Mouse (Mus musculus) telencephalon, adult 2 months (tissue): ENCODE data around the gene Tmem236.
"Not testable (repeated sequence)": the region's sequence is repeated elsewhere in the genome, so short reads cannot be mapped to it uniquely, and the experiment has no call there.

ENCODE experiments used
- DNase-seq: peaks from one replicate; pipeline ENCODE4 v3.0.0-alpha.2; 2011; ENCODE audit warnings: low read depth, low spot score

Gene Tmem236

GRCm38 (mm10) chr2:14192046-14192445 lies 17.7 kb downstream of the Tmem236 start:
- no peak for DNase-seq

GRCm38 (mm10) chr2:14198325-14198903 lies 24.1 kb downstream of the Tmem236 start:
- not testable (repeated sequence) for DNase-seq

GRCm38 (mm10) chr2:14199621-14200020 lies 25.3 kb downstream of the Tmem236 start:
- DNase-seq, result no peak

GRCm38 (mm10) chr2:14200879-14201445 lies 26.6 kb downstream of the Tmem236 start:
- not testable (repeated sequence) for DNase-seq

GRCm38 (mm10) chr2:14204308-14204707 lies 30.0 kb downstream of the Tmem236 start:
- no peak for DNase-seq

GRCm38 (mm10) chr2:14206798-14207197 lies 32.5 kb downstream of the Tmem236 start:
- no peak for DNase-seq

GRCm38 (mm10) chr2:14210731-14211130 lies 36.4 kb downstream of the Tmem236 start:
- DNase-seq, result no peak

- no peak for DNase-seq
Measured at GRCm38 (mm10) chr2:14211606-14212005, 37.3 kb downstream of the Tmem236 start.

- DNase-seq, result no peak
Measured at GRCm38 (mm10) chr2:14214764-14215163, 40.4 kb downstream of the Tmem236 start.

- no peak for DNase-seq
Measured at GRCm38 (mm10) chr2:14216653-14217052, 42.3 kb downstream of the Tmem236 start.

- DNase-seq, result no peak
Measured at GRCm38 (mm10) chr2:14218126-14218525, 43.8 kb downstream of the Tmem236 start.

GRCm38 (mm10) chr2:14224387-14224786 lies 50.1 kb downstream of the Tmem236 start:
- no peak for DNase-seq

GRCm38 (mm10) chr2:14228495-14228894 lies 54.2 kb downstream of the Tmem236 start:
- DNase-seq, result no peak

GRCm38 (mm10) chr2:14229149-14229548 lies 54.8 kb downstream of the Tmem236 start, which contains the start of gene Mrc1:
Gene Mrc1, plus strand, starts transcription at chr2:14229392.
- no peak for DNase-seq

GRCm38 (mm10) chr2:14229979-14230378 lies 55.7 kb downstream of the Tmem236 start:
- DNase-seq, result no peak

GRCm38 (mm10) chr2:14232897-14233296 lies 58.6 kb downstream of the Tmem236 start:
- DNase-seq, result no peak

GRCm38 (mm10) chr2:14233983-14234382 lies 59.7 kb downstream of the Tmem236 start:
- DNase-seq, result no peak

- DNase-seq, result no peak
Measured at GRCm38 (mm10) chr2:14235319-14235718, 61.0 kb downstream of the Tmem236 start.

- DNase-seq, result no peak
Measured at GRCm38 (mm10) chr2:14236920-14237319, 62.6 kb downstream of the Tmem236 start.

GRCm38 (mm10) chr2:14237723-14238122 lies 63.4 kb downstream of the Tmem236 start:
- no peak for DNase-seq

GRCm38 (mm10) chr2:14239151-14239550 lies 64.8 kb downstream of the Tmem236 start:
- DNase-seq, result no peak

- DNase-seq, result no peak
Measured at GRCm38 (mm10) chr2:14244157-14244556, 69.8 kb downstream of the Tmem236 start.

- DNase-seq, result no peak
Measured at GRCm38 (mm10) chr2:14244668-14245067, 70.3 kb downstream of the Tmem236 start.
